Mouse (Mus musculus): ENCODE measurements around the gene Snai1.

Gene Snai1

GRCm38 (mm10) chr2:167528278-167528677, 9.7 kb upstream of the Snai1 start:
- peak; percentile 61 for DNase-seq

- DNase-seq = no peak
Measured at GRCm38 (mm10) chr2:167529935-167530513, 8.0 kb upstream of the Snai1 start.

GRCm38 (mm10) chr2:167530536-167530935, 7.5 kb upstream of the Snai1 start:
- no peak for DNase-seq

- DNase-seq = peak; percentile 67
Measured at GRCm38 (mm10) chr2:167532131-167532530, 5.9 kb upstream of the Snai1 start.

- no peak for DNase-seq
Measured at GRCm38 (mm10) chr2:167533880-167534279, 4.1 kb upstream of the Snai1 start.

GRCm38 (mm10) chr2:167536320-167536945, 1.6 kb upstream of the Snai1 start:
- DNase-seq = no peak

- DNase-seq = peak; percentile 36
Measured at GRCm38 (mm10) chr2:167538671-167539306, 794 bp downstream of the Snai1 start.

- peak; percentile 38 for DNase-seq
Measured at GRCm38 (mm10) chr2:167539536-167540476, 1.8 kb downstream of the Snai1 start.

GRCm38 (mm10) chr2:167540477-167541110, 2.6 kb downstream of the Snai1 start:
- peak; percentile 43 for DNase-seq

- DNase-seq = no peak
Measured at GRCm38 (mm10) chr2:167541324-167541723, 3.3 kb downstream of the Snai1 start.

GRCm38 (mm10) chr2:167541761-167542160, 3.8 kb downstream of the Snai1 start:
- no peak for DNase-seq

GRCm38 (mm10) chr2:167542361-167542760, 4.4 kb downstream of the Snai1 start:
- no peak for DNase-seq

GRCm38 (mm10) chr2:167543121-167544003, 5.4 kb downstream of the Snai1 start:
- DNase-seq = peak; percentile 90

- peak; percentile 83 for DNase-seq
Measured at GRCm38 (mm10) chr2:167544004-167544356, 6.0 kb downstream of the Snai1 start.

- DNase-seq = peak; percentile 78
Measured at GRCm38 (mm10) chr2:167544456-167544855, 6.5 kb downstream of the Snai1 start.

- DNase-seq = no peak
Measured at GRCm38 (mm10) chr2:167546447-167547195, 8.6 kb downstream of the Snai1 start.

GRCm38 (mm10) chr2:167547444-167547843, 9.4 kb downstream of the Snai1 start:
- DNase-seq = no peak

GRCm38 (mm10) chr2:167548961-167549360, 11.0 kb downstream of the Snai1 start:
- DNase-seq = no peak

GRCm38 (mm10) chr2:167550341-167550854, 12.4 kb downstream of the Snai1 start:
- DNase-seq = no peak

- no peak for DNase-seq
Measured at GRCm38 (mm10) chr2:167551342-167551920, 13.4 kb downstream of the Snai1 start.
